Mouse (Mus musculus): ENCODE results near the gene Gm38655.
"Not testable (repeated sequence)": the region's sequence is repeated elsewhere in the genome, so short reads cannot be mapped to it uniquely, and the experiment has no call there.

Gm38655 gene

GRCm38 (mm10) chr17:25172558-25172957 lies 2.7 kb downstream of the Gm38655 start:
- DNase-seq (ENCODE audit: inconsistent age in 2 of 2, low spot score in 1 of 2) = no peak

DNA sequence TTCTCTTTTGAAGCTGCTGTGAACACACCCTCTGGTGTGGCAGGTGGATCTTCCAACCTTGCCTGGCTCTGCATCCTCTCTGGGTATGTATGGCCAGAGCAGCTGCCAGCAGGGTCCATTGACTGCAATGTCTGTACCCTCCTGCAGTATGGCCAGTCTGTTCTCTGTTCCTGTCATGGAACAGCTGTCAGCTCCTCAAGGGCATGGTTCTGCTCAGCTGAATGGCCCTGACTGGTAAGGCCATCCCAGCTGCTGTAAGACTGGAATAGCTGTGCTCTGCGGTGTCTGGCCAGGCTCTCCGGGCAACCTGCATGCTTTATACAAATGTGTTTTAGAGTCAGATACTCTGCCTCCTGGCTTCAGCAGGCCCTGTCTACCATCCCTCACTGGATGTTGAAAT lies 5.6 kb downstream of the Gm38655 start:
- DNase-seq (ENCODE audit: inconsistent age in 2 of 2, low spot score in 1 of 2) = peak in 1 of 2 experiments; percentile 65

GRCm38 (mm10) chr17:25165970-25166671 lies 9.2 kb downstream of the Gm38655 start:
- no peak for DNase-seq (ENCODE audit: inconsistent age in 2 of 2, low spot score in 1 of 2)

- no peak for DNase-seq (ENCODE audit: inconsistent age in 2 of 2, low spot score in 1 of 2)
These were observed 10.5 kb downstream of the Gm38655 start for GRCm38 (mm10) chr17:25164770-25165169.

GRCm38 (mm10) chr17:25163387-25163786 lies 11.9 kb downstream of the Gm38655 start:
- no peak for DNase-seq (ENCODE audit: inconsistent age in 2 of 2, low spot score in 1 of 2)

- DNase-seq (ENCODE audit: inconsistent age in 2 of 2, low spot score in 1 of 2) = no peak
These were observed 13.1 kb downstream of the Gm38655 start, which contains the start of gene Ccdc154 for GRCm38 (mm10) chr17:25162161-25162560. Gene Ccdc154 (plus strand): TSS chr17:25162461.

- DNase-seq (ENCODE audit: inconsistent age in 2 of 2, low spot score in 1 of 2) = no peak
These were observed 35.3 kb downstream of the Gm38655 start for GRCm38 (mm10) chr17:25139960-25140359.

DNA sequence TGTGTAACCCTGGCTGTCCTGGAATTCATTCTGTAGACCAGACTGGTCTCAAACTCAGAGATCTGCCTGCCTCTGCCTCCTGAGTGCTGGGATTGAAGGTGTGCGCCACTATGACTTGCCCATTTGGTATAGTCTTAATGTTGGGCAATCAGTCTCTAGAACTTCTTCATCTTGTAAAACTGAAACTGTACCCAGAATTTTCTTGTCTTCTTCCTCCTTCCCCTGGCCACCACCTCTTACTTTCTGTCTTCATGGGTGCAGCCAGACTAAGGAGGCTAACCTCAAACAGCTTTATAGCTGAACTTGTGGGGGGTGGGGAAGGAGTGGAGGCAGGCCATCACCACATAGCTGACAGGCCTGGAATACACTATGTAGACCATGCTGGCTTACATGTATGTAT lies 36.5 kb downstream of the Gm38655 start:
- DNase-seq (ENCODE audit: inconsistent age in 2 of 2, low spot score in 1 of 2) = no peak

- no peak for DNase-seq (ENCODE audit: inconsistent age in 2 of 2, low spot score in 1 of 2)
These were observed 39.6 kb downstream of the Gm38655 start for GRCm38 (mm10) chr17:25135622-25136021.

DNA sequence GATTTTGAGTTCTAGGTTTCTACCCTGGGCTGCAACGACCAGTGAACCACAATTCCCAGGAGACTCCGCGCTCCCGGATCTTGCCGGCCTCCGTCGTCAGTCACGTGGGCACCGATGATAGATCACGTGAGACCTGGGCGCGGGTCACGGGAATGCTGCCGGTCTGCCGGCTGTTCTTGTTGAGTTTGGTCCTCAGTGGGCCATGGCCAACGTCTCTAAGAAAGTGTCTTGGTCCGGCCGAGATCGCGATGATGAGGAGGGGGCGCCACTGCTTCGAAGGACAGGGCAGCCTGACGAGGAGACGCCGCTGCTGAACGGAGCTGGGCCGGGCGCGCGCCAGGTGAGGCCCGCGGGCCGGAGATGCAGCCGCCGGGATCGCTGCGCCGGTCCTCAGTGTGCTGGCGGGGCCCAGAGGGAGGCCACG lies 42.0 kb downstream of the Gm38655 start, which contains the start of gene Clcn7:
Clcn7 (plus strand) TSS at position 117 of the 424 bp plus-strand sequence.
- peak; percentile 94 to 98 for DNase-seq (ENCODE audit: inconsistent age in 2 of 2, low spot score in 1 of 2)

- DNase-seq (ENCODE audit: inconsistent age in 2 of 2, low spot score in 1 of 2) = no peak
These were observed 45.2 kb downstream of the Gm38655 start for GRCm38 (mm10) chr17:25130060-25130459.

- peak; percentile 38 to 64 for DNase-seq (ENCODE audit: inconsistent age in 2 of 2, low spot score in 1 of 2)
These were observed 47.6 kb downstream of the Gm38655 start for GRCm38 (mm10) chr17:25127681-25128080.

- peak; percentile 55 to 80 for DNase-seq (ENCODE audit: inconsistent age in 2 of 2, low spot score in 1 of 2)
These were observed 48.2 kb downstream of the Gm38655 start for GRCm38 (mm10) chr17:25127079-25127478.

DNA sequence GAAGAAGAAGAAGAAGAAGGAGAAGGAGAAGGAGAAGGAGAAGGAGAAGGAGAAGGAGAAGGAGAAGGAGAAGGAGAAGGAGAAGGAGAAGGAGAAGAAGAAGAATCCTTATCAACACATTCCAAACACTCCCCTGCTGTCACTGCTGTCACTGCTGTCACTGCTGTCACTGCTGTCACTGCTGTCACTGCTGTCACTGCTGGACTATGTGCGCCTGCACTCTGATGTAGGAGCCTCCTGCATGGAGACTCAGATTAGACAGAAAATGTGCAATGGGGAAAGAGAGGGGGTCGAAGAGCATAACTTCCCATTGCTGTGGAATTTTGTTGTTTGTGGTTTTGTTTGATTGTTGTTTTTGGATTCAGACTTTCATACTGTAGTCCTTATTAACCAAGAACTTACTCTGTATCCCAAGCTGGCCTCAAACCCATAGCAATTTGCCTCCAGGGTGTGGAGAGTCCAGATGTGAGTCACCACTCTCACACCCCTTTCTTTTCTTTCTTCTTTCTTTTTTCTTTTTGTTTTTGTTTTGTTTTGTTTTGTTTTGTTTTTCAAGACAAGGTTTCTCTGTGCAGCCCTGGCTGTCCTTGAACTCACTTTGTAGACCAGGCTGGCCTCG lies 49.7 kb downstream of the Gm38655 start:
- not testable (repeated sequence) for DNase-seq (ENCODE audit: inconsistent age in 2 of 2, low spot score in 1 of 2)

DNA sequence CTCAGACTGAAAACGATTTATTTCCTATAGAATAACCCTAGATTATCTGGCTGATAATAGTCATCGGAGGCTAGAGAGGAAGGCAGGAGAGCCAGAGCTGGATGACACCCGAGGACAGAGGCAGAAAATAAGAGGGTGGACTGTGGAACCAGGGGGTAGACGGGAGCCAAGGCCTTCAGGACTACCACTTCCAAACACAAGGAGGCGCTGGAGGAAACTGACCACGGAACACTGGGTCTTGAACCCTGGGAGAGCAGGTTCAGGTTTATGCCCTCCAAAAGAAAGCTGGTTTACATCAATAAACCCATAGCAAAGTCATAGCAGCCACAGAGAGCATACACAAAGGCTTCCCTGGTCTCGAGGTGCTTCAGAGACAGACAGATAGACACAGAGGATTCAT lies 51.3 kb downstream of the Gm38655 start:
- DNase-seq (ENCODE audit: inconsistent age in 2 of 2, low spot score in 1 of 2) = peak in 1 of 2 experiments; percentile 37
